ENCODE assay signal across 9 mouse cellular contexts in the genomic region with DNA sequence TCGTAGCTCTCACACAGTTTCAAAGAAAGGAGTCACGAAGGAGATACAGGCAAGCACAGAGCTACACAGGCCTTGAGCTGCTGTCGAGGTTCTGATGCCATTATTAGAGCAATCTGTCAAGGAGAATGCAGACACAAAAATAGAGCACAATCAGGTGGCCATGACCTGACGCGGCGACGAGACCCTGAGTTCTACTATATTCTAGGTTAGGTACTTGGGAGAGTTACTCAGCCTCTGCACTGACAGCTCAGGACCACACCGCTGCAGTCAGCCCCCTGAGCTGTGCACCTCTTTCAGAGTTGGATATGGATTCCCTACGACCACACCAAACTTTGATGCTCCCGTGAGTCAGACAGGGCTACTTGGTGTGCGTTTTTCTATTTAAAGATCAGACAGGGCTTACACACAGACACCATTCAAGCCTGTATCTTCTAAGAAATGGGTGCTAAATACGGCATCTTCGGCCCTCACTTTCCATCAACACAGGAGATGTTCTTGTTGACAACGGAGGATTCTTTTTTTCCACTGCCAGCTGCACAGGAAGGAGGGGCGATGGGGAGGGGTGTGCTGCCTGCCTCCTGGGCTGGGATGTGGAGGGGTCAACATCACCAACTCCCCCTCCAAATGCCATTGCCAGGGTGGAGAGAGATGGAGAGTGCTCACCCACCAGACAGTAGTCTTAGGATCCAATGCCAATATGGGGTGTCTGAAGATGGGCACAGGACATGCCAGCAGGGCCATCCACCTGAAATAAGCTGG.
DNase-seq lines count a peak whose midpoint lies in the region; ATAC-seq and TF ChIP-seq lines count a peak whose summit lies in the region.
"Had no signal": no experiment of that assay in that cellular context is flagged by ENCODE, and none has a peak within 500 bp of the region (broad histone marks: within the 10 kb centered on the region; RNA-seq: fewer than 3 reads in every experiment).

No protein-coding gene starts in this region.

- peaks cover 59% of the 10 kb centered on the region for H3K4me1 ChIP-seq in cerebellum, adult 2 months (ENCODE audit: control insufficient read depth, insufficient read depth, low read length)
- H3K4me1 ChIP-seq in midbrain, postnatal 0 days (ENCODE audit: insufficient read depth, low read length): peaks cover 37% of the 10 kb centered on the region

- H3K9me3 ChIP-seq in midbrain, postnatal 0 days (ENCODE audit: low read length): no peaks in the 10 kb centered on the region
- H3K9me3 ChIP-seq: stomach, embryonic 15.5 days had no signal

- no peaks in the 10 kb centered on the region for H3K27me3 ChIP-seq in cerebellum, adult 2 months (ENCODE audit: control insufficient read depth, insufficient read depth, low read length)
- H3K27me3 ChIP-seq in midbrain, postnatal 0 days (ENCODE audit: insufficient read depth, low read length): no peaks in the 10 kb centered on the region
- H3K27me3 ChIP-seq: stomach, embryonic 15.5 days had no signal

- TF ChIP-seq POLR2A in cerebellum, adult 2 months (IDR thresholded peaks at IDR 0.05; ENCODE audit: borderline replicate concordance, insufficient read depth, low read length): no peak

- peak overlapping the region; percentile 93 for H3K27ac ChIP-seq in cerebellum, adult 2 months (ENCODE audit: insufficient read depth, low read length)
- peak overlapping the region; percentile 84 for H3K27ac ChIP-seq in midbrain, postnatal 0 days (ENCODE audit: low read depth, low read length)
- H3K27ac ChIP-seq: stomach, embryonic 15.5 days had no signal

- peak overlapping the region; percentile 6; the same call in 1 of the 2 replicates for H3K9ac ChIP-seq in midbrain, postnatal 0 days (replicated peaks; ENCODE audit: low read length, poor library complexity, severe bottlenecking)
- H3K9ac ChIP-seq: stomach, embryonic 15.5 days had no signal

- DNase-seq in cerebellum, adult 2 months: no peak
- DNase-seq in cerebellum, postnatal 25 days: no peak
- peak; percentile 10 for DNase-seq in T-cell, adult 2 months (ENCODE audit: low spot score)
- peak; percentile 7 for DNase-seq in heart, postnatal 4 days
- no peak for DNase-seq in midbrain, postnatal 0 days (ENCODE audit: low spot score)
- no peak for DNase-seq in urinary bladder, postnatal 4 days (ENCODE audit: low spot score in 2 of 2)
- DNase-seq in embryo, embryonic 11 days: no peak
- DNase-seq in lung, postnatal 36 days: no peak

- TF ChIP-seq CTCF in cerebellum, adult 2 months (IDR thresholded peaks at IDR 0.05; ENCODE audit: borderline replicate concordance, insufficient read depth, low read depth, low read length): no peak
- TF ChIP-seq CTCF in midbrain, postnatal 0 days (IDR thresholded peaks at IDR 0.05): no peak

- H3K4me2 ChIP-seq in midbrain, postnatal 0 days (ENCODE audit: low read depth, low read length, poor library complexity, severe bottlenecking): peak overlapping the region; percentile 66
- H3K4me2 ChIP-seq: stomach, embryonic 15.5 days had no signal

- WGBS in cerebellum, adult 2 months: 54% methylated on average over 15 of the region's 15 CpGs
- 38% methylated on average over 15 of the region's 15 CpGs for WGBS in midbrain, postnatal 0 days

- no peaks in the 10 kb centered on the region for H3K36me3 ChIP-seq in midbrain, postnatal 0 days (ENCODE audit: insufficient read depth, low read length)
- H3K36me3 ChIP-seq: stomach, embryonic 15.5 days had no signal

- H3K4me3 ChIP-seq in cerebellum, adult 2 months (replicated peaks; ENCODE audit: insufficient read depth, low read depth, low read length): peak overlapping the region; percentile 35
- peak overlapping the region; percentile 29 for H3K4me3 ChIP-seq in midbrain, postnatal 0 days (ENCODE audit: low read depth, low read length)
- H3K4me3 ChIP-seq: stomach, embryonic 15.5 days had no signal

- ATAC-seq in midbrain, postnatal 0 days (ENCODE audit: low FRiP score): no peak

Comparison
In these comparisons a context has a peak if more than half of its experiments do, and no peak if none do; other contexts are left out.
1. DNase-seq: peak in T-cell, adult 2 months (single experiment) and heart, postnatal 4 days (single experiment); none in cerebellum, adult 2 months (0 of 2), cerebellum, postnatal 25 days (0 of 2), midbrain, postnatal 0 days (single experiment), urinary bladder, postnatal 4 days (0 of 2), embryo, embryonic 11 days (single experiment) and lung, postnatal 36 days (single experiment).